Mouse (Mus musculus): ENCODE measurements at regions not wholly inside any gene's neighbourhood (a gene's known extent, or its start where the extent isn't known, plus 50 kb on each side); places are given as distances from the start of the nearest gene placed in this dataset.
"Not testable (repeated sequence)": the region's sequence is repeated elsewhere in the genome, so short reads cannot be mapped to it uniquely, and the experiment has no call there.

DNA sequence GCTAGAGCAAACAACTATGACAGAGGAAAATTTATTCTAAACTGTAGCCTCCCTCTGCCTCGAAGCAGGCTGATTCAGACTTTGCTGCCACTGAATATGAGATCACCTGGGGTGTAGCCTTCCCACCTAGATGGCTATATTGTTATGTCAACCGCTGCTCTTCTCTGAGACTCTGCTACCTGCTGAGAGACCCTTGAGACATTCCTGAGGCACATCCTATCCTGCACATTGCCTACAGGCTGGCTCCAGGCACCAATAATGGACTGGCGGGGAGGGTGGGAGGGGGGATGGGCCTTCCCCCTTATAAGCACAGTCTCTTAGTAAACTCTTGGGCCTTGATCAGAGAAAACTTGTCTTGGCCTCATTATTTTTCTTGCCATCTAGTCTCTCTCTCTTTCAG is 507.0 kb upstream of the Amot start:
- not testable (repeated sequence) for H3K36me3 ChIP-seq (ENCODE audit: control insufficient read depth in 1 of 2, insufficient read depth in 2 of 2, low read length in 2 of 2); H3K79me2 ChIP-seq (ENCODE audit: control insufficient read depth, insufficient read depth, low read length, poor library complexity); H3K4me1 ChIP-seq (ENCODE audit: control insufficient read depth in 1 of 2, insufficient read depth in 2 of 2, low read length in 2 of 2); H3K9me3 ChIP-seq (replicated peaks; ENCODE audit: insufficient read depth, low read length); H3K27ac ChIP-seq (ENCODE audit: control insufficient read depth, low read depth, low read length); H3K27me3 ChIP-seq (ENCODE audit: control insufficient read depth in 1 of 2, insufficient read depth in 2 of 2, low read length in 2 of 2); H3K4me3 ChIP-seq (ENCODE audit: control insufficient read depth in 1 of 2, insufficient read depth in 1 of 2, low read depth in 2 of 2, low read length in 2 of 2); DNase-seq (ENCODE audit: low read depth, low spot score); H3K9ac ChIP-seq (ENCODE audit: control insufficient read depth, low read depth, low read length, poor library complexity, severe bottlenecking)
